Mouse (Mus musculus) adrenal gland, postnatal 25 days (tissue): ENCODE measurements at regions not wholly inside any gene's neighbourhood (a gene's known extent, or its start where the extent isn't known, plus 50 kb on each side); places are given as distances from the start of the nearest gene placed in this dataset.
A peak's percentile ranks its signal among the peaks of the same experiment; 100 is the strongest.

Source experiments
- DNase-seq: peaks from one replicate; pipeline ENCODE4 v3.0.0; 2021; ENCODE audit warnings: mixed read lengths

DNA sequence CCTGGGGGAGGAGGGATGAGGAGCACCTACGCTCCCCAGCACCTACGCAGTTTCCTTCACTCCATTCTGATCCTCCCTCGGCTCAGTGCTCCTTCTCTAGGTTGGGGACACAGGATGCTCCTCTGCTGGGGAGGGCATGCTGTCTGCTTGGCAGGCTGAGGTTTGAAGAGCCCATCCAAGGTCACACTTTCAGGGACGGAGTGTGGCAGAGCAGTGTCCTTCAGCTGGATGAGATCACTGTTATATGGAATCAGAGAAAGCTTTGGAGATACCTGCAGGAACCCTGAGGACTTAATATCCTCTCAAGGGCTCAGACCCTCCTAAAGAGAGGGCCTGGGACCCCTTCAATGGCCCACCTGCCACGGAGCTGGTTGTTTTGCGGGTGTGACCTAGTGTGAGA, 60.5 kb downstream of the Klhdc7a start:
- peak; percentile 49 for DNase-seq

DNA sequence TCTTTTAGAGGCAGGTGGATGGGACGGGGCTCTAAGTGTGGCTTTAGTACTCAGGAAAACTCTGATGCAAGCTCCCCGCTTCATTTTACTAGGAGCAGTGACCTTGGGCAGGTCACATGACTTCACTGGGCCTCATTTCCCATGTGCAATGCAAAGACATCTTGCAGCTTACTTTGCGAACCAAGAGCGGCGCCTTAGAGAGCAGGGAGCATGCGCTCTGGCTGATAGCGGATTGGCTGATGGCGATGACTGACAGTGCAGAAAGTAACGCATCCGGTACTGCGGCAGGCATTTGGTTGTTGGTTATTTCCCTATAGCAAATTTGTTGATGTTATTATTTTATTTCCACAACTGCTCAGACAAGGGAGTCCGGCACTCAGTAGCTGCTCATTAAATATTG, 61.6 kb downstream of the Klhdc7a start:
- no peak for DNase-seq

DNA sequence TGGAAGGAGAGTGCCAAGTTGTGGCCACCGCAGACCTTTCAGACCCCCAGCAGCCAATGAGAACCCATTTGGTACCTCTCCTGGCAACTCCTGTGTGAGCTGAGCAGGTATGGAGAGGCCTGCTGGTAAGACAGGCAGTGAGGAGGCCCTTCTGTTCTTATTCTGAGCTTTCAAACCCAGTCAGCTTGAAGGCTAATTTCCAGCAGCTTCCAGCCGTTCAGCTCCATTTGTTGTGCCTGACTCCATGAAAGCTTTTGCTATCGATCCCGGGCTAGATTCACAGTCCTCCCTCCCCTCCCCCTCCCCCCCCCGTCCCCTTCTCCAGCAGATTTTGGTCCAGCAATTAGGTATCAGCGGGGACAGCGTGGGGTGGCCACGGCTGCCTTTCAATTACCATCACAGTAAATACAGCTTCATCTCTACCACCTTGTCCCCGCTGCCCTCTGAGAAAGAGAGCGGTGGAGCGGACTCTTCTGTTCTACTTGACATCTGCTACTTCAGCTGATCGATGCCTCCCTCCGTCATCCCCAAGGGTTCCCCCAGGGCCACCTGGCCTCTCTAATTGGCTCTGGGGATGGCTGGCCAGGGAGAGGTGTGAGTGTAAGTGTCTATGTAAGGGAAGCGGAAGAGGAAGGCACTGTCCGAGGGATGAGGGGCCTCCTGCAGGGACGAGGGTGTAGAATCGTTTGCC, 62.6 kb downstream of the Klhdc7a start:
- DNase-seq = no peak

DNA sequence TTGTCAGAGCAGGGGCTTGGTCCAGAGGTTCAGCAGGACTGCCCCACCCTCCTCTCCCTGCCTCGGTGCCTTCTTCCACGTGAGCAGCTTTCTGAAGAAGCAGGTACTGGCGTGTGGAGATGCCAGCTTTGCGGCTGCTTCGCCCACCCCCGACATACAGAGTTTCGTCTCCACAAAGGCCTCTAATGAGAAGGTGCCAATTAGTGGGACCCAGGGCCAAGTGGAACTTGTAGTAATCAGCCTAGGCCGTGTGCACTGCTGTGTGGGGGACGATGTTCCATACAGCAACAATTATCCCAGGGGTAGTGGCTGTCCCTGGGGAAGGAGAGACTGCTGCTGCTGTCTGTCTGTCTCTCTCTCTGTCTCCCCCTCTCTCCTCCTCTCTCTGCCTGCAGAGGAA, 66.6 kb upstream of the Pax7 start:
- no peak for DNase-seq

DNA sequence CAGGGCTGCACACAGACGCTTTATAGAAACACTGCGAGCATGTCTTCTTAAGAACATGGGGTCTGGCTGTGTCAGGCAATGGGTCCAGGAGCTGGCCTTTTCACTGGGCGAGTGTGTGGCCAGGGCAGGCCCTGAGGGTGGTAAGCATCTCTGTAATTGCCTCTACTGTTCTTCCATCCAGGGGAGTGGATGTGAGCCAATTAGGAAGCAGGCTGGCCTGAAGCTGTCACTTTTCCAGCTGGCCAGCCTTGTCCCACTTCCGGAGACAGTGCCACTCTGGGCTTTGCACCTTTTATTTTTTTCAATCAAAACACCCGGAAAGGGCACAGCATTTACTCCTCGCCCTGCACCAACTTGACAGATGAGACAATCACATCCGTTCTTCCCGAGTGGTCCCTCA, 66.1 kb upstream of the Pax7 start:
- DNase-seq = no peak

DNA sequence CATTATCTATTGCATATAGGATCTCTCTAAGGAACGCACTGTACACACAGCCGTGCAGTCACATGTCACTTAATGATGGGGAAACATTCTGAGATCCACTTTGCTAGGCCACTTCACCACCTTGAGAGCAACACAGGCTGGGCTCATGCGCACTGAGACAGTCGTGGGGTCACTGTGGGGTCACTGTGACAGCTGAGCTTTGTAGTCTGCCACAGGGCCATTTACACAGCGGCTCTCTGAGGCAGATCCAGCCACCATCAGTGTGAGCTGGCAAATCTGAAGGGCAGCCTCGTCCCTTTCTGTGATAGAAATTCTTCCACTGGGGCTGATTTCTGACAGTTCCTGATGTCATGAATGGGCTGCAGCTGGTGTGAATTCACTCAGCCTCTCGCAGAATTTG, 59.4 kb upstream of the Pax7 start:
- no peak for DNase-seq

DNA sequence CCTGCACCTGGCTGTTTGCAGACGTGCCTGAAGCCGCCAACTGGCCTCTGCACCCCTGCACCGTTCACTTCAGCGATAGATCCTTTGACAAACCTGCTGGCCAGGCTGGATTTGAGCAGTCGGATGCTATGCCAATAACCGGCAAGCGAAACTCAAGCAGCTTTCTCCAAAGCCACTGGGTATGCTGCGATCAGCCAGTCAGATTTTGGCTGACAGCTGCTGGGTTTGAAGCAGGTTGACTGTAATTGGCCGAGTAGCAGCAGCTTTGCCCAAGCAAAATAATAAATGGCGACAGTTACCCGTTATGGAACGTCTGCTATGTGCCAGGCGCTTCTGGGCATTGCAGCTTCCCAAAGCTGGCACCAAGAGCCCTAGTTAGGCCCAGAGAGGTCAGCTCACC, 55.7 kb upstream of the Pax7 start:
- peak; percentile 13 for DNase-seq
